Mouse (Mus musculus) lung, adult 2 months (tissue): ENCODE results near the gene Ypel2. TPM values are rescaled to one million over a fixed set of nuclear protein-coding genes. Genes with fewer than 3 reads are reported as not detected.

ENCODE experiments used
- DNase-seq: peaks from one replicate; pipeline ENCODE4 v3.0.0; 2022
- H3K4me1 ChIP-seq: fragments of 200-500 bp; 2 replicates; pipeline ENCODE4 v1.6.1; 2011; ENCODE audit warnings: low read length; ENCODE audit not compliant: control insufficient read depth, insufficient read depth
- H3K4me3 ChIP-seq: fragments of 200-500 bp; replicated peaks from 2 replicates; pipeline ENCODE3; 2011; ENCODE audit warnings: low read depth, mild to moderate bottlenecking, control low read depth, low read length; ENCODE audit errors: extremely low read depth
- CTCF ChIP-seq: fragments of 200-500 bp; IDR thresholded peaks from 2 replicates; pipeline ENCODE4 v1.5.1; 2011; ENCODE audit warnings: mild to moderate bottlenecking, low read length, control low read depth; ENCODE audit not compliant: insufficient read depth
- POLR2A ChIP-seq: fragments of 200-500 bp; IDR thresholded peaks from 2 replicates; pipeline ENCODE4 v1.6.1; 2011; ENCODE audit warnings: low read depth, mild to moderate bottlenecking, control low read depth, low read length, borderline replicate concordance; ENCODE audit errors: extremely low read depth
- WGBS: fragments of 180-500 bp; shearing (Covaris S2); methylation state at CpG from one replicate; pipeline ENCODE4 v1.1.7; 2018; 5-methylcytosine and 5-hydroxymethylcytosine counted together
- polyA plus RNA-seq: library from polyadenylated mRNA; depleted of rRNA; stranded (reverse); fragments of >200 nt; gene quantifications from 2 replicates; pipeline ENCODE4 v1.2.3, GENCODE M21; 2012

Ypel2 gene
- polyA plus RNA-seq, 1 experiment: 9.7 TPM

GRCm38 (mm10) chr11:87021551-87021950 lies 28.0 kb upstream of the Ypel2 start:
- DNase-seq: no peak
- Histone ChIP-seq H3K4me3 (no peak overlapping the region), H3K4me1 (peaks cover 14% of the 10 kb centered on the region)
- TF ChIP-seq POLR2A (no peak), CTCF (no peak)

GRCm38 (mm10) chr11:87020449-87020848 lies 26.9 kb upstream of the Ypel2 start:
- 77% methylated on average over 5 of the region's 5 CpGs for WGBS
- H3K4me3 ChIP-seq: no peak overlapping the region
- TF ChIP-seq CTCF: no peak; the same call in 1 of the 2 replicates
- TF ChIP-seq POLR2A: no peak
- peaks cover 8% of the 10 kb centered on the region for H3K4me1 ChIP-seq
- DNase-seq: no peak

GRCm38 (mm10) chr11:87019431-87019830 lies 25.9 kb upstream of the Ypel2 start:
- 70% methylated on average over 8 of the region's 8 CpGs for WGBS
- no peak for DNase-seq
- TF ChIP-seq CTCF: no peak
- no peak for TF ChIP-seq POLR2A
- H3K4me1 ChIP-seq: peaks cover 8% of the 10 kb centered on the region
- H3K4me3 ChIP-seq: no peak overlapping the region

GRCm38 (mm10) chr11:87018081-87018480 lies 24.6 kb upstream of the Ypel2 start:
- WGBS: 51% methylated on average over 4 of the region's 4 CpGs
- no peak overlapping the region for H3K4me3 ChIP-seq
- no peak for TF ChIP-seq CTCF
- TF ChIP-seq POLR2A: no peak

GRCm38 (mm10) chr11:87015691-87016090 lies 22.2 kb upstream of the Ypel2 start:
- Histone ChIP-seq H3K4me3 (no peak overlapping the region), H3K4me1 (peaks cover 8% of the 10 kb centered on the region)
- TF ChIP-seq POLR2A (no peak), CTCF (no peak)
- no peak for DNase-seq
- 64% methylated on average over 3 of the region's 3 CpGs for WGBS

More at GRCm38 (mm10) chr11:87018081-87018480, 24.6 kb upstream of the Ypel2 start:
- peaks cover 8% of the 10 kb centered on the region for H3K4me1 ChIP-seq
- DNase-seq: no peak

GRCm38 (mm10) chr11:87010476-87010875 lies 17.0 kb upstream of the Ypel2 start:
- Histone ChIP-seq H3K4me3 (no peak overlapping the region), H3K4me1 (peaks cover 2% of the 10 kb centered on the region; the same call in 1 of the 2 replicates)
- TF ChIP-seq CTCF (peak; percentile 47; the same call in 1 of the 2 replicates), POLR2A (no peak)
- peak; percentile 50 for DNase-seq
- 15% methylated on average over 9 of the region's 9 CpGs for WGBS

- 21% methylated on average over 8 of the region's 8 CpGs for WGBS
- TF ChIP-seq POLR2A (no peak), CTCF (no peak)
- no peak for DNase-seq
- Histone ChIP-seq H3K4me1 (peaks cover 4% of the 10 kb centered on the region; the same call in 1 of the 2 replicates), H3K4me3 (no peak overlapping the region)
Measured at GRCm38 (mm10) chr11:87007371-87007770, 13.9 kb upstream of the Ypel2 start.

GRCm38 (mm10) chr11:87004960-87005755 lies 11.7 kb upstream of the Ypel2 start:
- no peak for TF ChIP-seq CTCF
- TF ChIP-seq POLR2A: no peak
- peaks cover 4% of the 10 kb centered on the region; the same call in 1 of the 2 replicates for H3K4me1 ChIP-seq
- WGBS: 28% methylated on average over 12 of the region's 12 CpGs
- H3K4me3 ChIP-seq: no peak overlapping the region
- no peak for DNase-seq

GRCm38 (mm10) chr11:87002078-87002829 lies 8.7 kb upstream of the Ypel2 start:
- 44% methylated on average over 10 of the region's 10 CpGs for WGBS
- H3K4me1 ChIP-seq: peaks cover 2% of the 10 kb centered on the region; the same call in 1 of the 2 replicates
- DNase-seq: no peak
- no peak overlapping the region for H3K4me3 ChIP-seq
- TF ChIP-seq CTCF (no peak), POLR2A (no peak)
